Mouse (Mus musculus) lung, postnatal 0 days (tissue): ENCODE results near the gene Nmu. TPM values are rescaled to one million over a fixed set of nuclear protein-coding genes. Genes with fewer than 3 reads are reported as not detected.

Source experiments
- ATAC-seq: fragments of 200-750 bp; cut with Nextera tagmentation; 2 replicates; pipeline ENCODE4 v1.8.0; 2017; ENCODE audit warnings: moderate library complexity
- DNase-seq: peaks from one replicate; pipeline ENCODE4 v3.0.0-alpha.2; 2016; ENCODE audit warnings: low spot score
- H3K27ac ChIP-seq: fragments of 300-500 bp; sonication (generic); 2 replicates; pipeline ENCODE4 v1.5.1; 2014; ENCODE audit warnings: antibody characterized with exemption, mild to moderate bottlenecking, low read length, mixed read lengths
- H3K27me3 ChIP-seq: fragments of 300-500 bp; sonication (generic); replicated peaks from 2 replicates; pipeline ENCODE4 v1.6.1; 2014; ENCODE audit warnings: low read length, mixed read lengths; ENCODE audit not compliant: insufficient read depth
- H3K36me3 ChIP-seq: fragments of 300-500 bp; sonication (generic); 2 replicates; pipeline ENCODE4 v1.6.1; 2014; ENCODE audit warnings: low read length, mixed read lengths; ENCODE audit not compliant: insufficient read depth
- H3K4me1 ChIP-seq: fragments of 300-500 bp; sonication (generic); 2 replicates; pipeline ENCODE4 v1.6.1; 2014; ENCODE audit warnings: antibody characterized with exemption, low read depth, low read length, mixed read lengths; ENCODE audit not compliant: insufficient read depth
- H3K4me2 ChIP-seq: fragments of 300-500 bp; sonication (generic); replicated peaks from 2 replicates; pipeline ENCODE4 v1.6.1; 2014; ENCODE audit warnings: low read depth, mild to moderate bottlenecking, low read length, moderate library complexity, mixed read lengths
- H3K4me3 ChIP-seq: fragments of 300-500 bp; sonication (generic); 2 replicates; pipeline ENCODE4 v1.5.1; 2014; ENCODE audit warnings: low read depth, low read length
- H3K9ac ChIP-seq: fragments of 300-500 bp; sonication (generic); replicated peaks from 2 replicates; pipeline ENCODE4 v1.6.1; 2014; ENCODE audit warnings: low read depth, mild to moderate bottlenecking
- H3K9me3 ChIP-seq: fragments of 300-500 bp; sonication (generic); 2 replicates; pipeline ENCODE4 v1.6.1; 2016; ENCODE audit warnings: low read length, mixed read lengths
- CTCF ChIP-seq: IDR thresholded peaks from 2 replicates; pipeline ENCODE4 v1.5.1; 2016; ENCODE audit warnings: antibody characterized with exemption, mild to moderate bottlenecking
- EP300 ChIP-seq: IDR thresholded peaks from 2 replicates; pipeline ENCODE4 v1.6.1; 2016; ENCODE audit warnings: antibody characterized with exemption, mild to moderate bottlenecking, control low read depth
- WGBS: fragments of 180-500 bp; shearing (Covaris S2); extraction: QIAGEN DNeasy Blood & Tissue Kit; methylation state at CpG from one replicate; pipeline ENCODE4 v1.1.7; 2014; 5-methylcytosine and 5-hydroxymethylcytosine counted together
- polyA plus RNA-seq: library from polyadenylated mRNA; unstranded; fragments of >200 nt; fragmentation: Nextera tagmentation; extraction: Ambion mirVana; gene quantifications from 2 replicates; pipeline ENCODE4 v1.2.1, GENCODE M21; 2015

Gene Nmu
- polyA plus RNA-seq, 1 experiment from 2014 or later = 0.29 TPM

DNA sequence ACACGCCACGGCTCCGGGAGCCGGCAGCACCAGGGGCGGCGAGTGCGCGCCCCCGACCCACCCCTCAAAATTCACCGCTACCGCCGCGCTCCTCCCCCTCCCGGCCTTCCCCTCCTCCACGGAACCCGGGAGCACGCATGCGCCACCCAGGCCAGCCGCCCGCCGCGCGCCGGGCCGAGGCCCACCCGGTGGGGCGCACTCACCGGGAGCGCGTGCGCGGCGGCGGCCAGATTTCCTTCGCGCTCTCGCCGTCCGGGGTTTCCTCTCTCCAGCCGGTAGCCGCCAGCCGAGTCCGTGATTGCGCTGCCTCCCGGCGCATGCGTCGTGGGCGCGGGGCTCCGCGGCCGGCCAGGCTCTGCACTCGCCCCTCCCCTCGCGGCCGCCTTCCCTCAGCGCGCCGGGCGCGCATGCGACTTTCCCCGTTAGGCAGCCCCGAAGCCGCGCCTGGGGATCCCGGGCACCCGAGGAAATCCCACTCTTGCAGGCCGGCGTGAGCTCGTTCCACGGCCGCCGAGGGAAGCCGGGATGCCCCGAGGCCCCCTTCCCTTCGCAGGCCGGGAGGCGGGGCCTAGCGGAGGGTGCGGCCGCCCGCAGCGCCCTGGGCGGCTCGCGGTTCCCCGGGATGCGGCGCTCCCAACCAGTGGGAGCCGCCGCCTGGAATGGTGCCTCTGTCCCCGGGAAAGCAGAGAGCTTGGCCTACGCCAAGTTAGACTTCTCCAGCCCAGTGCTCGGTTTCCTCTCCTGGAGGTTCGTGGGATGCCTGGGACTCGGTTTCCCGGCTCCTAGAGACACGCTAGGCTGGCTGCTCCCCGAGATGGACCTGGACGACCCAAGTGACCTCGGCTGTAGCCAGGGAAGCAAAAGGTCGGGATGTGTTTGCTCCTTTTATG, 58.9 kb downstream of the Nmu start, which contains the start of gene Clock:
Gene Clock (minus strand): TSS at position 341 of the 890 bp plus-strand sequence.
- WGBS = 2% methylated on average over 74 of the region's 104 CpGs
- TF ChIP-seq EP300 (no peak), CTCF (no peak)
- no peaks in the 10 kb centered on the region for H3K36me3 ChIP-seq
- H3K4me2 ChIP-seq = peak within 1 kb of the TSS; percentile 68
- peak; percentile 86 for ATAC-seq
- peak within 1 kb of the TSS; percentile 98 for H3K27ac ChIP-seq
- H3K9me3 ChIP-seq = no peaks in the 10 kb centered on the region
- peak within 1 kb of the TSS; percentile 96 for H3K9ac ChIP-seq
- peak within 1 kb of the TSS; percentile 97 for H3K4me3 ChIP-seq
- H3K4me1 ChIP-seq = no peaks in the 10 kb centered on the region
- DNase-seq = peak; percentile 95
- no peaks in the 10 kb centered on the region for H3K27me3 ChIP-seq

DNA sequence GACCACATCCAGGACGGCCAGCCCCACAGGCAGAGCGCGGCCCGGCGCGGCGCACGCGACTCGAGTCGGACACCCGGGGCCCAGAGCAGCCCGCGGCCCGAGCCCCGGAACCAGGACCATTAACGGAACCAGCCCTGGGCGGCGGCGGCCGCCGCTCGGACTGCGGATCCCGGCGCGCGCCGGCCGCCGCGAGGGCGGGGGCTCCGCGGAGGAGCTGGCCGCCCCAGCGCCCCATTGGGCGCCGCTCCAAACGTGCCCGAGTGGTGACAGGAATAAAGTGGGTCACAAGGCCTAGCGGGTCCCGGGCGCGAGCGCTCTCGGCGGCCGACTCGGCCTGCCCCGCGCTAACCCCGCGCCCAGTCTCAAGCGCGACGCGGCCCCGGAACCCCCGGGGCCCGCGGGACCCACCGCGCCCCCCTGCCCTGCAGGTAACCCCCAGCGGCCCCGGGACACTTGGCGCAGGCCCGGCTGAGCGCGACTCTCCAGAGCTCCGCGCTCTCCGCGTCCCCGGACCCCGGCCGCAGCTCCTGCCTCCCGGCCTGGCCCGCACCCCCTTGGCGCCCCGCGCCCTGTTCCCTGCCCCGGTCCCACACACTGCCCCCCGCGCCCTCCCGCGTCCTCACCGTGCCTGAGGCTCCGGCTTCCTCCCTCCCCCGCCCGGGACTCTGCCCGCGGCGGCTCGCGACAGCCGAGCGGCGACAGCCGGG, 59.7 kb downstream of the Nmu start:
- peak overlapping the region; percentile 98 for H3K27ac ChIP-seq
- H3K4me1 ChIP-seq = no peaks in the 10 kb centered on the region
- no peaks in the 10 kb centered on the region for H3K9me3 ChIP-seq
- ATAC-seq = peak; percentile 85
- H3K4me3 ChIP-seq = peak overlapping the region; percentile 97
- peak; percentile 89 for DNase-seq
- H3K27me3 ChIP-seq = no peaks in the 10 kb centered on the region
- peak overlapping the region; percentile 96 for H3K9ac ChIP-seq
- no peak for TF ChIP-seq EP300
- TF ChIP-seq CTCF = no peak
- WGBS = under 1% methylated on average over 64 of the region's 100 CpGs
- H3K4me2 ChIP-seq = peak overlapping the region; percentile 68
- H3K36me3 ChIP-seq = no peaks in the 10 kb centered on the region

DNA sequence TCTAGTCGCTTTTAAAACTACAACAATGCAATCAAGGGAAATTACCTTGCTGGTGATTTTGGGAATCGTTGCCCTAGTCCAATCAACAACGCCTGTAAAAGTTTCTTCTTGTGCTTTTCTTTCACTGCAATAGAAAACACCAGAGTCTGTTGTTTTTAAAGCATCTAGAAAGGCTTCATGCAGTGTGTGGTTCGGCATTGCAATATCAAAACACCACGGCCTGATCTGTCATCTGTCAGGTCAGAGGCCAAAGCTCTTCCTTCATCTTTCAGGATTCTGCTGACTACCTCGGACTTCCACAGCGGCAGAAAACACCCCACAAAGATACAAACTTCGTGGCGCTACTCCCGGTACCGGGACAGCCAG, 60.2 kb downstream of the Nmu start:
- Histone ChIP-seq H3K27me3 (no peaks in the 10 kb centered on the region), H3K9ac (peak overlapping the region; percentile 96), H3K4me1 (no peaks in the 10 kb centered on the region), H3K4me2 (peak overlapping the region; percentile 68), H3K9me3 (no peaks in the 10 kb centered on the region), H3K27ac (peak overlapping the region; percentile 98), H3K36me3 (no peaks in the 10 kb centered on the region), H3K4me3 (peak overlapping the region; percentile 97)
- DNase-seq (peak; percentile 54), ATAC-seq (no peak)
- 3% methylated on average over 11 of the region's 11 CpGs for WGBS
- TF ChIP-seq EP300 = no peak
- TF ChIP-seq CTCF = no peak

DNA sequence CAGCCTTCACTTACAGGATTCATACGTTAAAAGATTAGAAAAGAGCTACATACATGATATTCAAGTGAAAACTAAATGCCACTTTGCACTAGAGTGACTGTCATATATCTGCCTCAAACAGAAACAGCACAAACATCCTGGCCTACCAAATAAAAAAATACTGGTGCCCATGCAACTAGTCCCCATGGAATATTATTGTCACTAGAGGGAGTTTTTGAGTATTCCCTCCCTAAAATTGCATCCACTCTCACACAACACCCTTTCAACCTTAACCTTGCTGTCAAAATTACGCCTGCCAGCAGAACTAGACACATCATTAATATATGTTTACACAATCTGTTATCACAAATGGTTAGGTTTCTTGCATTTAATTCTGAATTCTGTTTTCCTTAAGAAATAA, 61.6 kb downstream of the Nmu start:
- Histone ChIP-seq H3K27ac (no peak overlapping the region), H3K27me3 (no peaks in the 10 kb centered on the region), H3K4me3 (no peak overlapping the region), H3K9ac (no peak overlapping the region), H3K36me3 (no peaks in the 10 kb centered on the region), H3K4me1 (no peaks in the 10 kb centered on the region), H3K4me2 (no peak overlapping the region), H3K9me3 (no peaks in the 10 kb centered on the region)
- DNase-seq = peak; percentile 33
- no peak for ATAC-seq
- no peak for TF ChIP-seq EP300
- TF ChIP-seq CTCF = peak; percentile 45
- 73% methylated on average over 2 of the region's 2 CpGs for WGBS

DNA sequence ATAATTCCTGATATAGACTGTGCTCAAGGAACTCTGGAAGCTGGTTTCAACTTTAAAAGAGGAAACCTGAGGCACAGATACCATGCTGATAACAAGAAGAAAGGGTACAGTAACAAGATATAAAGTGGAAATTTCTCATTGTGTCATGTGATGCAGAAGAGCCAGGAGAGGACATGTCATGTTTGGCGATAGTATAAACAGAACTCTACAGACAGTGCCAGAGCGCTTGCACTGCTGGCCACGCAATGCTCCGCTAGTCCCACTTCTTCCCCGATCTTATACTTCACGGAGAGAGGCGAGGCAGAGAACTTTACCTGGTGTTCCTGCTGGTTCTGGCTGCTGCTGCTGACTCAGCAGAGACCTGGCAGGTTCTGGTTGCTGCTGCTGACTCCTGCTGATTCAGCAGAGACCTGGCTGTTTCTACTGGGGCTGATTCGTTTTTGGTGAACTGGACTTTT, 74.3 kb downstream of the Nmu start:
- Histone ChIP-seq H3K4me3 (no peak overlapping the region), H3K4me1 (no peaks in the 10 kb centered on the region), H3K9me3 (no peaks in the 10 kb centered on the region), H3K27me3 (no peaks in the 10 kb centered on the region), H3K36me3 (no peaks in the 10 kb centered on the region), H3K27ac (no peak overlapping the region), H3K4me2 (no peak overlapping the region), H3K9ac (no peak overlapping the region)
- DNase-seq (no peak), ATAC-seq (no peak; the same call in 1 of the 2 replicates)
- 61% methylated on average over 8 of the region's 8 CpGs for WGBS
- TF ChIP-seq CTCF (no peak), EP300 (no peak)

DNA sequence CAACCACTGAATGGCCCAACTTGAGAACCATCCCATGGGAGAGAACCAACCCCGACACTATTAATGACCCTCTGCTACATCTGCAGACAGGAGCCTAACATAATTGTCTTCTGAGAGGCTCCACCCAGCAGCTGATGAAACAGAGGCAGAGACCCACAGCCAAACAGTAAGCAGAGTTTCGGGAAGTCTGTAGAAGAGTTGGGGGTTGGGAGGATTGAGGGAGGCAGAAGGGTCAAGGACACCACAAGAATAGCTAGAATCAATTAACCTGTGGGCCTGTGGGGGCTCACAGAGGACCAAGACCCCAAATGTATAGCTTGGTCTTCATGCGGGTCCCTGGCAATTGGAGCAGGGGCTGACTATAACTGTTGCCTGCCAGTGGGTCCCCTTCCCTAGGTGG, 75.3 kb downstream of the Nmu start:
- TF ChIP-seq CTCF = no peak
- no peak for TF ChIP-seq EP300
- ATAC-seq = no peak

More for the DNA sequence above, 75.3 kb downstream of the Nmu start:
- Histone ChIP-seq H3K4me3 (no peak overlapping the region), H3K9me3 (no peaks in the 10 kb centered on the region), H3K27ac (no peak overlapping the region), H3K4me2 (no peak overlapping the region), H3K36me3 (no peaks in the 10 kb centered on the region), H3K27me3 (no peaks in the 10 kb centered on the region), H3K4me1 (no peaks in the 10 kb centered on the region), H3K9ac (no peak overlapping the region)
- DNase-seq = no peak
- WGBS = 96% methylated on average over 3 of the region's 3 CpGs
